Mouse (Mus musculus) ES-E14 (cell line): ENCODE data around the gene Gm20521.

Source experiments
- CHD2 ChIP-seq: IDR thresholded peaks from 2 replicates; pipeline ENCODE4 v1.6.1; 2014; ENCODE audit warnings: mild to moderate bottlenecking, low read depth, low read length, inconsistent platforms
- HCFC1 ChIP-seq: IDR thresholded peaks from 2 replicates; pipeline ENCODE4 v1.6.1; 2012; ENCODE audit warnings: low read length, inconsistent platforms, borderline replicate concordance; ENCODE audit not compliant: insufficient read depth
- MAFK ChIP-seq: IDR thresholded peaks from 2 replicates; pipeline ENCODE4 v1.6.1; 2014; ENCODE audit warnings: mild to moderate bottlenecking, low read depth, low read length, inconsistent platforms; ENCODE audit not compliant: insufficient read depth
- ZC3H11A ChIP-seq: IDR thresholded peaks from 2 replicates; pipeline ENCODE4 v1.6.1; 2012; ENCODE audit warnings: low read depth, mild to moderate bottlenecking, inconsistent platforms, low read length, borderline replicate concordance
- ZNF384 ChIP-seq: IDR thresholded peaks from 2 replicates; pipeline ENCODE4 v1.6.1; 2012; ENCODE audit warnings: low read depth, low read length, inconsistent platforms

GRCm38 (mm10) chr14:54868026-54868425 is 15.2 kb upstream of the Gm20521 start:
- TF ChIP-seq CHD2 = no peak
- TF ChIP-seq HCFC1 = no peak
- no peak for TF ChIP-seq ZC3H11A
- TF ChIP-seq MAFK = no peak
- no peak for TF ChIP-seq ZNF384
